Mouse (Mus musculus): ENCODE measurements around the gene Opa3. TPM values are rescaled to one million over a fixed set of nuclear protein-coding genes. Genes with fewer than 3 reads are reported as not detected.

Gene Opa3
- total RNA-seq, 2 experiments from 2014 or later: 12.3 to 18.2 TPM

GRCm38 (mm10) chr7:19276253-19276652 is 48.1 kb downstream of the Opa3 start:
- ATAC-seq (ENCODE audit: poor library complexity, severe bottlenecking): no peak

- ATAC-seq (ENCODE audit: poor library complexity, severe bottlenecking): no peak
These were observed 50.9 kb downstream of the Opa3 start for GRCm38 (mm10) chr7:19279052-19279451.

DNA sequence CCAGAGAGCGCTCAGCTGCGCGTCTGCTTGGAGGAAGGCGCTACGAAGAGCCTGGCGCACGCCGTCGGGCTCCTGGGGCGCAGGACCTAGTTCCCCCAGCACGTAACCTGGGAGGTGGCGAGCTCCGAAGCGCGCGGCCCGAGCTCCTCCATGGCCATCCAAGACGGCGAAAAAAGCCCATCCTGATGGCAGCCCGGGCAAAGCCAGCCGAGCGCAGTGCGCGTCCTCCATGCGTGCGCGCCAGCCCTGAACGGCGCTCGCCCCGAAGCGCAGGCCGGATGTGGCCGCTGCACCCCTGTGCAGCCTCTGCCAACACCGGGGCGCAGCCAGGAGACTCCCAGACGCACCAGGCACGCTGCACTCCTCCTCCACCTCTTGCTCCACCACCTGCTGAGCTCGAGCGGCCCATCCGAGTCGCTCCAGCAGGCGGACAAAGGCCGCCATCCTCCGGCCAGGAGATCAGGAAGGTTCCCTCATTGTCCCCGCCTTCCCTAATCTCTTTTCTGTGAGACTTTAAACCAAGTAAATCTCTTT is 51.5 kb downstream of the Opa3 start, which contains the start of gene Ppm1n:
Ppm1n (minus strand) TSS at position 484 of the 534 bp plus-strand sequence.
- peak; percentile 34 for ATAC-seq (ENCODE audit: poor library complexity, severe bottlenecking)

- ATAC-seq (ENCODE audit: poor library complexity, severe bottlenecking): peak; percentile 37
These were observed 53.7 kb downstream of the Opa3 start for GRCm38 (mm10) chr7:19281680-19282304.

- peak; percentile 75 for ATAC-seq (ENCODE audit: poor library complexity, severe bottlenecking)
These were observed 54.3 kb downstream of the Opa3 start, which contains the start of gene Rtn2 for GRCm38 (mm10) chr7:19282385-19282784. Gene Rtn2 (plus strand): TSS chr7:19282624.

GRCm38 (mm10) chr7:19282791-19283405 is 54.8 kb downstream of the Opa3 start:
- ATAC-seq (ENCODE audit: poor library complexity, severe bottlenecking): peak; percentile 31; the same call in 1 of the 2 replicates

DNA sequence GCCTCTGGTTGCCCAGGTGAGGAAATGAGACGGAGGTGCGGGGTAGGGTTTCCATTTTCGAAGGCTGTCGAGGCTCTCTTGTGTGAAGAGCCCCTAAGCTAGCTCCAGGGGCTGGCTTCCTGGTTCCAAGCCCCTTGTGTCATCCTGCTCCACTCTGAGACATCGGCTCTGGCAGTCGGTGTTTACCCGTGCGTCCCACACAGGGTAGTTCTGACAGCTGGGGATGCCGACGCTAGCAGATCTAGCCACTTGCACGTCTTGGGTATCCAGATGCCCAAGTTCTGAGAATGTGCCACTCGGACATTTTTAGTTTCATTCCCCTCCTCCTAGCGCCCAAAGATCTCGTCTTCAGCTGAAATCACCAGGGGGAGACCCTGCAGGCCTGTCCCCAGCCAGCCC is 55.3 kb downstream of the Opa3 start:
- no peak for ATAC-seq (ENCODE audit: poor library complexity, severe bottlenecking)

DNA sequence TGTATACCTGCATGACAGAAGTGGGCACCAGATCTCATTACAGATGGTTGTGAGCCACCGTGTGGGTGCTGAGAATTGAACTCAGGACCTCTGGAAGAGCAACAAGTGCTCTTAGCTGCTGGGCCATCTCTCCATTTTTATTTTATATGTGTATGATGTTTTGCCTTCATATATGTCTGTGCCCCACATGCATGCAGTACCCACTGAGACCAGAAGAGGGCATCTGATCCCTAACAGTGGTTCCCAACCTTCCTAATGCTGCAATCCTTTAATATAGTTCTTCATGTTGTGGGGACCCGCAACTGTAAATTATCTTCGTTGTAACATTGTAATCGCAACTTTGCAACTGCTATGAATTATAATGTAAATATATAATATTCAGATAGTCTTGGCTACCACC is 56.6 kb downstream of the Opa3 start:
- ATAC-seq (ENCODE audit: poor library complexity, severe bottlenecking): peak; percentile 47; the same call in 1 of the 2 replicates

- ATAC-seq (ENCODE audit: poor library complexity, severe bottlenecking): no peak
These were observed 62.9 kb downstream of the Opa3 start for GRCm38 (mm10) chr7:19290969-19291596.

GRCm38 (mm10) chr7:19295503-19296185 is 67.5 kb downstream of the Opa3 start:
- peak; percentile 97 for ATAC-seq (ENCODE audit: poor library complexity, severe bottlenecking)

GRCm38 (mm10) chr7:19297034-19297433 is 68.9 kb downstream of the Opa3 start:
- no peak for ATAC-seq (ENCODE audit: poor library complexity, severe bottlenecking)

- ATAC-seq (ENCODE audit: poor library complexity, severe bottlenecking): no peak
These were observed 69.7 kb downstream of the Opa3 start for GRCm38 (mm10) chr7:19297794-19298193.

GRCm38 (mm10) chr7:19299194-19299593 is 71.1 kb downstream of the Opa3 start:
- no peak for ATAC-seq (ENCODE audit: poor library complexity, severe bottlenecking)

- ATAC-seq (ENCODE audit: poor library complexity, severe bottlenecking): peak; percentile 69
These were observed 72.6 kb downstream of the Opa3 start for GRCm38 (mm10) chr7:19300501-19301421.

- ATAC-seq (ENCODE audit: poor library complexity, severe bottlenecking): no peak
These were observed 73.5 kb downstream of the Opa3 start for GRCm38 (mm10) chr7:19301461-19302263.

GRCm38 (mm10) chr7:19302264-19303045 is 74.3 kb downstream of the Opa3 start:
- no peak for ATAC-seq (ENCODE audit: poor library complexity, severe bottlenecking)

DNA sequence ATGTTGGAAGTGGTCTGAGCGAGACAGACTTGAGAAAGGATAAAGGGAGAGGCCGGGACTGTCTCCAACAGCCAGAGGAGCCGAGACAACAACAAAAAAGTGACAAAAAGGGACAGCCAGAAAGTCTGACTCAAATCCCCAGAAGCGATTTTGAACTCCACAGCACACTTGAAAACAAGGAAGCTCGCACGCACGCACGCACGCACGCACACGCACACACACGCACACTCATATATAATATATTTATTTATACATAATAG is 74.8 kb downstream of the Opa3 start:
- ATAC-seq (ENCODE audit: poor library complexity, severe bottlenecking): no peak

GRCm38 (mm10) chr7:19303770-19304169 is 75.6 kb downstream of the Opa3 start:
- peak; percentile 36 for ATAC-seq (ENCODE audit: poor library complexity, severe bottlenecking)

Data from megakaryocyte, adult 5-6 weeks (primary cell).